Mouse (Mus musculus) ES-E14 (cell line): ENCODE measurements at regions not wholly inside any gene's neighbourhood (a gene's known extent, or its start where the extent isn't known, plus 50 kb on each side); places are given as distances from the start of the nearest gene placed in this dataset.

Experiments used
- DNase-seq: peaks from one replicate; pipeline ENCODE4 v3.0.0-alpha.2; 2013; ENCODE audit warnings: low read depth, low spot score
- H3K27ac ChIP-seq: 2 replicates; pipeline ENCODE4 v1.5.1; 2012; ENCODE audit warnings: low read depth, mild to moderate bottlenecking, low read length, moderate library complexity, mixed read lengths; ENCODE audit not compliant: poor library complexity, insufficient read depth, severe bottlenecking
- H3K36me3 ChIP-seq: 2 replicates; pipeline ENCODE4 v1.6.1; 2012; ENCODE audit warnings: mild to moderate bottlenecking, low read length, moderate library complexity, mixed read lengths; ENCODE audit not compliant: control insufficient read depth, poor library complexity, insufficient read depth, severe bottlenecking
- H3K4me1 ChIP-seq, 2 experiments: fragments of 150-350 bp in 1 of 2; sonication (generic) in 1 of 2; 2 replicates each; pipeline ENCODE4 v1.6.1; 2012; ENCODE audit warnings: low read length in 2 of 2, mild to moderate bottlenecking in 1 of 2, mixed read lengths in 1 of 2; ENCODE audit not compliant: control insufficient read depth in 2 of 2, insufficient read depth in 2 of 2, poor library complexity in 1 of 2
- H3K4me3 ChIP-seq, 2 experiments: fragments of 150-350 bp in 1 of 2; sonication (generic) in 1 of 2; 2 replicates each; pipeline ENCODE4 v1.5.1; 2012; ENCODE audit warnings: low read length in 2 of 2, low read depth in 1 of 2, mild to moderate bottlenecking in 1 of 2, mixed read lengths in 1 of 2; ENCODE audit not compliant: insufficient read depth in 1 of 2, poor library complexity in 1 of 2, severe bottlenecking in 1 of 2
- H3K9ac ChIP-seq: 2 replicates; pipeline ENCODE4 v1.6.1; 2012; ENCODE audit warnings: low read depth, mild to moderate bottlenecking, low read length, mixed read lengths; ENCODE audit not compliant: poor library complexity, insufficient read depth, severe bottlenecking
- H3K9me3 ChIP-seq: fragments of 150-350 bp; sonication (generic); 2 replicates; pipeline ENCODE4 v1.6.1; 2012; ENCODE audit warnings: low read depth, mild to moderate bottlenecking, low read length; ENCODE audit not compliant: control insufficient read depth, insufficient read depth
- CHD2 ChIP-seq: IDR thresholded peaks from 2 replicates; pipeline ENCODE4 v1.6.1; 2014; ENCODE audit warnings: mild to moderate bottlenecking, low read depth, low read length, inconsistent platforms
- HCFC1 ChIP-seq: IDR thresholded peaks from 2 replicates; pipeline ENCODE4 v1.6.1; 2012; ENCODE audit warnings: low read length, inconsistent platforms, borderline replicate concordance; ENCODE audit not compliant: insufficient read depth
- MAFK ChIP-seq: IDR thresholded peaks from 2 replicates; pipeline ENCODE4 v1.6.1; 2014; ENCODE audit warnings: mild to moderate bottlenecking, low read depth, low read length, inconsistent platforms; ENCODE audit not compliant: insufficient read depth
- ZC3H11A ChIP-seq: IDR thresholded peaks from 2 replicates; pipeline ENCODE4 v1.6.1; 2012; ENCODE audit warnings: low read depth, mild to moderate bottlenecking, inconsistent platforms, low read length, borderline replicate concordance
- ZNF384 ChIP-seq: IDR thresholded peaks from 2 replicates; pipeline ENCODE4 v1.6.1; 2012; ENCODE audit warnings: low read depth, low read length, inconsistent platforms
- in situ Hi-C, 2 experiments: fragments of 600-800 bp; cut with MboI; formaldehyde crosslinking; loops; one replicate each; pipeline ENCODE4 v1.15.1; 2025; ENCODE audit warnings: low sequenced_read_pairs in 2 of 2, inconsistent platforms in 1 of 2; ENCODE audit not compliant: unreplicated experiment in 2 of 2

- no peak overlapping the region for H3K4me3 ChIP-seq
- no peaks in the 10 kb centered on the region for H3K4me1 ChIP-seq
- H3K9ac ChIP-seq = no peak overlapping the region
- no peaks in the 10 kb centered on the region for H3K36me3 ChIP-seq
- in situ Hi-C loops = no loop called here
- DNase-seq = no peak
- no peaks in the 10 kb centered on the region for H3K9me3 ChIP-seq
- H3K27ac ChIP-seq = no peak overlapping the region
- TF ChIP-seq MAFK = no peak
- TF ChIP-seq ZC3H11A = no peak
- no peak for TF ChIP-seq HCFC1
- TF ChIP-seq ZNF384 = no peak
- TF ChIP-seq CHD2 = no peak
Observed at GRCm38 (mm10) chr5:97166128-97166883, 54.9 kb upstream of the Paqr3 start.
